Mouse (Mus musculus): ENCODE measurements around the gene Slco4c1. TPM values are rescaled to one million over a fixed set of nuclear protein-coding genes. Genes with fewer than 3 reads are reported as not detected.

Slco4c1 gene
- 0.34 and 0.41 TPM in 2 replicates for polyA plus RNA-seq (2012)

DNA sequence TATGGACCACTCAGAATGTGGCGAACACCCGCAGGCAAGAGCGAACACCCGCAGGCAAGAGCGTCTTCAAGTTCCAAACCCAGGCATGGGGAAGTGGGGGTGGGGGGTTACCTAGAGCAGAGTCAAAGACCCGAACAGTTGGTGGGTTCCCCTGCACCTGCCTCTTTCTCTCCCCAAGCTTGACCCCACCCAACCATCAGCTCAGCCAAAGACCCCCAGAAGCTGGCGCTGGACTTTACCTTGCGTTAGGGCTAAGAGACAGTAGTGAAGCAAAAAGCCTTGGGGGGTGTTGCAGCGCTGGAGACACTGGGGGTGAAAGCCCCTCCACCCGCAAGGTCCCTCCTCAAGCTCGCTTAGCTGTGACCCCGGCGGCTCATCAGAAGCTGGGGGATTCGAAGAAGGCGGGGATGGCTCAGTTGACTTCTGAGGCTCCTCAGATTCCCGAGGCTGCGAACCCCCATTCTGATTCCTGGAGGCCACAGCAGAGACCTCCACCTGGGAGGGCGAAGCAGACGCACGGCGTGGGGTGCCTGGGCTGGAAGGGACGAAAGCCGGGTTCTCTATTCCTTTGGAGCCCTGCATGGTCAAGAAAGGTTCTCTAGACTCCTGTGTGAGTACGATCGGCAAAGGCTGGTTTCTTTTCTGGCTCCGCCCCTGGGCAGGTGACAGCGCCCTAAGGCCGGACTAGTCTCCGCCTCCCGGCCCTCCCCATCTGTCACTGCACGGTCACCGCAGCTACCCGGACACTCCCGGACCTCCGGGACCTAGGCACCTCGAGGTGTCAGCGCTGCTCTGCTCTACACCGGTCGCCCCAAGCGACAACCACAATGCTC lies at the start of gene Slco4c1:
TSS of gene Slco4c1 (minus strand) at position 644 of the 833 bp plus-strand sequence.

All from megakaryocyte-erythroid progenitor cell, adult 5 weeks (primary cell).